Mouse (Mus musculus): ENCODE results near the gene Olfm2. TPM values are rescaled to one million over a fixed set of nuclear protein-coding genes. Genes with fewer than 3 reads are reported as not detected.
"Not testable (repeated sequence)": the region's sequence is repeated elsewhere in the genome, so short reads cannot be mapped to it uniquely, and the experiment has no call there.

Gene Olfm2
- polyA plus RNA-seq, 1 experiment from 2014 or later = 9.4 TPM

DNA sequence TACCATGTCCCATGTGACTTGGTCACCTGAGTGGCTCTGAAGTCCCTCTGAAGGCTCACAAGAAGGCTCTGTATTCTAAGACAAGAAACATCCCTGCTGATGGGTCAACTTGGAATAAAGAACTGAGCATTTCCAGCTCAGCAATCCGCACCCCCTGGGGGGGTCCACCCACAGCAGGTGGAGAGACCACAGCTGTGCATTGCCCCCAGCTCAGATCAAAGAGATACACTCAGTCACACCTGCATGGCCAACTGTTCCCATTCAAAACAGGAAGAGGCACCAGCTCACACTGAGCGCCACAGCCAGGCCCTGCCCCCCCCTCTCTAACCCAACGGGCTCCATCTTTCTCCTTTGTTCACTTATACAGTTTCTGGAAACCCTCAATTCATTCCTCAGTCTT is 109.9 kb downstream of the Olfm2 start:
- Histone ChIP-seq H3K9ac (ENCODE audit: low read length) (no peak overlapping the region), H3K36me3 (ENCODE audit: control insufficient read depth, insufficient read depth, low read length) (peaks cover 24% of the 10 kb centered on the region), H3K27ac (ENCODE audit: low read depth) (no peak overlapping the region), H3K4me3 (ENCODE audit: low read depth, low read length) (no peak overlapping the region), H3K4me2 (ENCODE audit: low read length) (no peak overlapping the region), H3K4me1 (replicated peaks; ENCODE audit: control insufficient read depth, insufficient read depth, low read length) (peaks cover 8% of the 10 kb centered on the region), H3K27me3 (replicated peaks; ENCODE audit: control insufficient read depth, insufficient read depth, low read length) (no peaks in the 10 kb centered on the region), H3K9me3 (ENCODE audit: control insufficient read depth, low read length) (no peaks in the 10 kb centered on the region)
- WGBS = 78% methylated on average over 3 of the region's 3 CpGs
- no peak for ATAC-seq (replicated peaks; ENCODE audit: low FRiP score, low TSS enrichment, low read depth)
- no peak for DNase-seq (ENCODE audit: low spot score)

DNA sequence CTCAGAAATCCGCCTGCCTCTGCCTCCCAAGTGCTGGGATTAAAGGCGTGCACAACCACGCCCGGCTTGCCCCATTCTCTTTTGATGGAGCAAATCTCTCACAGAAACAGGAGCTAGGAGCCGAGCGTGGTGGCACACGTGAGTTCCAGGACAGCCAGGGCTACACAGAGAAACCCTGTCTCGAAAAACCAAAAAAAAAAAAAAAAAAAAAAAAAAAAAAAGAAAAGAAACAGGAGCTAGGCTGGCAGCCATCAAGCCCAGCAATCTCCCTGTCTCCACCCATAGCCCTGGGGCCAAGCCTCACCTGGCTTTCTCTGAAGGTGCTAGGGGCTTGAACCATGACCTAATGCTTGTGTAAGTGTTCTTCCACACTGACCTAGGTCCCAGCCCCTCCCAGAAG is 110.5 kb downstream of the Olfm2 start:
- not testable (repeated sequence) for H3K27ac ChIP-seq (ENCODE audit: low read depth); DNase-seq (ENCODE audit: low spot score); H3K9ac ChIP-seq (ENCODE audit: low read length); H3K27me3 ChIP-seq (replicated peaks; ENCODE audit: control insufficient read depth, insufficient read depth, low read length); ATAC-seq (replicated peaks; ENCODE audit: low FRiP score, low TSS enrichment, low read depth); H3K4me2 ChIP-seq (ENCODE audit: low read length); H3K4me3 ChIP-seq (ENCODE audit: low read depth, low read length); H3K9me3 ChIP-seq (ENCODE audit: control insufficient read depth, low read length); H3K4me1 ChIP-seq (replicated peaks; ENCODE audit: control insufficient read depth, insufficient read depth, low read length)
- WGBS = 93% methylated on average over 8 of the region's 8 CpGs
- peaks cover 24% of the 10 kb centered on the region for H3K36me3 ChIP-seq (ENCODE audit: control insufficient read depth, insufficient read depth, low read length)

DNA sequence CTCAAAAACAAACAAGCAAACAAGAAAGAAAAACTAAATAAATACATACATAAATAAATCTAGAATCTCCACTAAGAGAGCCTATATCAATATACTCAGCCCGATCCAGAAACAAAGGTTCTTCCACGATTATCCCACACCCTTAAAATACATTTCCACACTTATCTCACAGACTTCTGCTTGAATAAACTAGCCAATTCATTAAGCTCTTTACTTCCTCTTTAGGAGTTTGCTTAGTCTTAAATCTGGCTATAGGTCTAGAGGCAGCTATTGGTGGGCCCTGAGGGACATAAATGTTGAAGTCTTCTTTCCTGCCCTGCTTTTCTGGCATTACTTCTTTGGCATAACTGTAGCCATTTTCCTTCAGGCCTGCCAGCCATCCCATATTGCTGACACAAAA is 114.8 kb downstream of the Olfm2 start:
- DNase-seq (ENCODE audit: low spot score) = no peak
- Histone ChIP-seq H3K4me2 (ENCODE audit: low read length) (no peak overlapping the region), H3K4me3 (ENCODE audit: low read depth, low read length) (no peak overlapping the region), H3K27ac (ENCODE audit: low read depth) (no peak overlapping the region), H3K9ac (ENCODE audit: low read length) (no peak overlapping the region), H3K36me3 (ENCODE audit: control insufficient read depth, insufficient read depth, low read length) (0 out of 2 replicates have a peak, but pooled peaks cover 4% of the 10 kb centered on the region), H3K9me3 (ENCODE audit: control insufficient read depth, low read length) (no peaks in the 10 kb centered on the region), H3K4me1 (replicated peaks; ENCODE audit: control insufficient read depth, insufficient read depth, low read length) (no peaks in the 10 kb centered on the region), H3K27me3 (replicated peaks; ENCODE audit: control insufficient read depth, insufficient read depth, low read length) (no peaks in the 10 kb centered on the region)
- WGBS = 94% methylated on average over 2 of the region's 2 CpGs
- ATAC-seq (replicated peaks; ENCODE audit: low FRiP score, low TSS enrichment, low read depth) = no peak

Other genes starting within 250 kb of the Olfm2 start
- 66.7 and 73.6 TPM in 2 replicates for gene Zfp266, start 224.9 kb downstream of the Olfm2 start, polyA plus RNA-seq (2014; fragmentation: Nextera tagmentation; extraction: Ambion mirVana)
- 16.5 and 21.6 TPM in 2 replicates for gene Zfp846, start 165.1 kb downstream of the Olfm2 start, polyA plus RNA-seq (2014; fragmentation: Nextera tagmentation; extraction: Ambion mirVana)
- 346 and 349 TPM in 2 replicates for gene Ubl5, start 103.5 kb downstream of the Olfm2 start, polyA plus RNA-seq (2014; fragmentation: Nextera tagmentation; extraction: Ambion mirVana)
- 11.6 and 12.1 TPM in 2 replicates for gene Fbxl12, start 101.6 kb downstream of the Olfm2 start, polyA plus RNA-seq (2014; fragmentation: Nextera tagmentation; extraction: Ambion mirVana)
- gene Pin1, start 94.3 kb downstream of the Olfm2 start, polyA plus RNA-seq (2014; fragmentation: Nextera tagmentation; extraction: Ambion mirVana) = 55.1 and 55.3 TPM in 2 replicates
- gene Col5a3, start 68.7 kb upstream of the Olfm2 start, polyA plus RNA-seq (2014; fragmentation: Nextera tagmentation; extraction: Ambion mirVana) = 0.71 and 1.0 TPM in 2 replicates
- not detected in 2 replicates for gene Rdh8, start 72.2 kb upstream of the Olfm2 start, polyA plus RNA-seq (2014; fragmentation: Nextera tagmentation; extraction: Ambion mirVana)
- gene A230050P20Rik, start 122.3 kb upstream of the Olfm2 start, polyA plus RNA-seq (2014; fragmentation: Nextera tagmentation; extraction: Ambion mirVana) = 11.1 and 14.1 TPM in 2 replicates
- gene Angptl6, start 133.4 kb upstream of the Olfm2 start, polyA plus RNA-seq (2014; fragmentation: Nextera tagmentation; extraction: Ambion mirVana) = 8.1 and 10.0 TPM in 2 replicates
- gene Ppan, start 141.8 kb upstream of the Olfm2 start, polyA plus RNA-seq (2014; fragmentation: Nextera tagmentation; extraction: Ambion mirVana) = 101 and 106 TPM in 2 replicates
- 314 and 315 TPM in 2 replicates for gene Eif3g, start 152.3 kb upstream of the Olfm2 start, polyA plus RNA-seq (2014; fragmentation: Nextera tagmentation; extraction: Ambion mirVana)
- gene Dnmt1, start 213.5 kb upstream of the Olfm2 start, polyA plus RNA-seq (2014; fragmentation: Nextera tagmentation; extraction: Ambion mirVana) = 65.4 and 69.9 TPM in 2 replicates
- gene S1pr2, start 230.4 kb upstream of the Olfm2 start, polyA plus RNA-seq (2014; fragmentation: Nextera tagmentation; extraction: Ambion mirVana) = 31.9 and 35.5 TPM in 2 replicates